Mouse (Mus musculus): ENCODE results near the gene Irf4. TPM values are rescaled to one million over a fixed set of nuclear protein-coding genes. Genes with fewer than 3 reads are reported as not detected.
A peak's percentile ranks its signal among the peaks of the same experiment; 100 is the strongest.

The Irf4 gene
- 1 to 10 TPM in 1 of 4 experiments, under 1 TPM in 3; 0.17 to 2.5 (median 0.77) TPM for total RNA-seq (2022)

DNA sequence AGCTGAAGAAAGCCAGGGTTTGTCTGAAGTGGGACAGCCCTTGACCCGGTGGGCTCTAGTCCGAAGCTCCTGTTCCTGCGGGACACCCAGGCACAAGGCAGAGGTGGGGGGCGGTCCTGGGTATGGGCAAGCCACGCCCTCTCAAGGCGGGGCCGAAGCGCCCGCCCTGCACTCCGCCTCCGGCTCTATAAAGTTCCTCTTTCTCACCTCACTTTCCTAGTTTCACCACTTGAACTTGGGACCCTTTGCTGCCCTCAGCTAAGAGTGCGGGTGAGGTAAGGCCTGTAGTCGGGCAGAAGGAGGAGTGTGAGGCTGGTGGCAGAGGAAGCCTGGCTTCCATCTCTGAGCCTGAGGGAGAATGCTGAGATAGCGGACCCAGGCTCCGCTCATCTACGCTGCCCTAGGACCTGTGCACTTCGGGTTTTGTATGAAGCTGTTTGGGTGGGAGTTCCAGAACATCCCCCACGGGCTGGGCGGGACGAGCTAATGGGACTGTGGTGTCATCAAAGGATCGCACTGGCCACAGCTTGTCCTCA lies at the start of gene Irf4:
Gene Irf4 (plus strand): TSS at position 206 of the 536 bp plus-strand sequence.
- DNase-seq (ENCODE audit: low spot score in 2 of 2), result peak; percentile 52 to 54

DNA sequence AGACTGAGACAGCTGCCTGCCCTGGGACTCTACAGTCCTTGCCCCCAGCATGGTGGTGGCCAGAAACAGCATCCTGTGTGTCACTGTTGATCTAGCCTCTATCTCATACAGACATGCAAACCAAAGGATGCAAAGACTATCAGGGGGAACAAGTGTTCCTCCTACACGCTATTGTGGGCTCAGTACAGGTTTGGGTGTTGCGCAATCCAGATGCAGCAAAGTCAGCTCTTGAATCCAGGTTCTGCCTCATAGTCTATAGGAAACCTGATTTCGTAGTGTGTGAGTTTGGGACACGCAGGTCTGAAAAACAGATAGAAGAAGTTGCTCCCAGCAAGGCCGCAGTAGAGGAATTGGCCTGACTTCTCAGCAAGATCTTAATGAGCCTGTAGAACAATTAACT lies 46.3 kb upstream of the Irf4 start:
- no peak for DNase-seq (ENCODE audit: low spot score in 2 of 2)

DNA sequence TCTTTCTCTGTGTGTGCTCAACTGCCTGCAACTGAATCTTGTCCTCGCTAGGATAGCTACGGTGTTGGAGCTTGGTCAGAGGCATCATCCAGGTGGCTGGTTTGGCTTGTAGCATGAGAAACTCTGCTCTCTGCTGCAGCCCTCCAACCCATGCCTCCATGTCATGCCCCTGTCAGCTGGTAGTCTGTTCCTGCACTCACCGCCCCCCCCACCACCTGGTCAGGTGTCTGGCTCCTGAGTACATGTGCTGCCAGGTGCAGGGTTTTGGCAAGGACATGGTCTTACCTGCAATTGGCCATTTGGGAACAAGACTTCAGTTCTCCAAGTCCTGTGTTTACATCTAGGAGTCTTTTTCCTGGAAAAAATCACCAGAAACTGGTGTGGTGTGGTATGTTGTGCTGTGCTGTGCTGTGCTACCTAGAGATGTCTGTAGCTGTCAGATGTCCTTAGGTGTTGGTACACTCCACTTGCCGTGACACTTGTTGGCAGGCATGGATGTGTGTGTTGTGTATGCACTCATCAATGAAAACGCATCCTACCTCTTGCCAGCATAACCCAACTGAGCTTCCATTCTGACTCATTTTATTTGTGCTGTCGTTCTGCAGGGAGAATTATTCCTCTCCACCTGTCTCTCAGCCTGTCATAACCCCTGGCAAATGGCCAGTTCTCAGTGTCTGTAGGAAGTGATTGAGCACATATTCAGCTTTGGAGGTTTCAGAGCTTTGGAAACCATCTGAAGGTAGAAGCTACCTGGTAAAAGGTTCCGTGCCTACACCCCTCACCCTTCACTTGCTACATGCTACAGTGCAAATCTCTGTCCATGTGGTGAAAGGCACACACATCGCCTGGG lies 44.6 kb upstream of the Irf4 start:
- no peak for DNase-seq (ENCODE audit: low spot score in 2 of 2)

DNA sequence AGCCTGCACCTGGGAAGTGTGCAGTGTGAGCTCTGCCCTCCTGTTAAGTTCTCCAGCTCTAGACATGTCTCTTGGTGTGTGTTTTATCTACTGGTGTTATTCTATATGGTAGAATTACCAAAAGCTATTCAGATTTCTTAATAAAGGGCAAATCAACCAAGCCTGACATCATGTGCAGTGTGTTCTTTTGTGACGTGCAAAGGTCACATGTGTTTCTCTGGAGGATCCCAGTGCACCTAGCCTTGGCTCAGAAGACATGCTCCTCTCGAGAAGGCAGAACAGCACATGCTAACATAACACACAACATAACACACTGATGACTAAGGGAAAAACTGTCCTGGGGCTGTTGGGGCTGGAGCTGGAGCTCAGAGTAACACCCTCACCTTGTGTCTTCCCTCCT lies 38.0 kb upstream of the Irf4 start:
- DNase-seq (ENCODE audit: low spot score in 2 of 2), result no peak

DNA sequence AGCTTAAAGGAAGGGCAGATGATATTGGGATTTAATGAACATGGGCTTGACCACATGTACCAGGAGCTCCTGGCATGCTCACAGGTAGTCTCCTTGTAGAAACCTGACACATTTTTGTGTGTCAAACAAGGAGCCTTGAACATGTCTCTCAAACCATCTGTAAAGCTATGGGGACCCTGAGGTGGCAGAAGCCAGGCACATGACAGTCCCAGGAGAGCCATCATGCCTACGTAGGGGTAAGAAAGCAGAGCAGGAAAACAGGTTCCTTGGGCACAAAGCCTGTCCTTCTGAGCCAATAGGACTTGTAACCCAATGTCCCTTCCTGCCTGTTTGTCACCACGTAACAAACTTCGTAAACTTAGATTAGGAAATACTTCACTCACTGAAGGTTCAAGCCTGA lies 37.3 kb upstream of the Irf4 start:
- DNase-seq (ENCODE audit: low spot score in 2 of 2), result no peak

DNA sequence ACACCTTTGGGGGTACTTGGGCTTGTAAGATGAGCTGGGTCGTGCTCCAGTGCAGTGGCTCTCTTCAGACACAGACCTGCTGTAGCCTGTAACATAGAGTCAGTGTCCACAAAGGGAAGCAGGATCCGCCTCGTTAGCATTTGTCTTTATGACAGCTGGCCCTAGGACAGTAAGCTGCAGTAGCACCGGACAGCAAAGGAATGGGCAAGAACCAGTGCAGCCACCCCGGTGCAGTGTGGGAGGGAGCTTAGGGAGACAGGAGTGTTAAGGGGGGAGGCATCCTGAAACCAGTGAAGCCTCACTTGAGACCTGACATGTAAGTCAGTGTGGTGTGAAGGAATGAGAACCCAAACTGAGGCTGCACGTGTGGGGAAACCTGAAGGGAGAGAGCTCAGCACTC lies 36.7 kb upstream of the Irf4 start:
- DNase-seq (ENCODE audit: low spot score in 2 of 2), result no peak

DNA sequence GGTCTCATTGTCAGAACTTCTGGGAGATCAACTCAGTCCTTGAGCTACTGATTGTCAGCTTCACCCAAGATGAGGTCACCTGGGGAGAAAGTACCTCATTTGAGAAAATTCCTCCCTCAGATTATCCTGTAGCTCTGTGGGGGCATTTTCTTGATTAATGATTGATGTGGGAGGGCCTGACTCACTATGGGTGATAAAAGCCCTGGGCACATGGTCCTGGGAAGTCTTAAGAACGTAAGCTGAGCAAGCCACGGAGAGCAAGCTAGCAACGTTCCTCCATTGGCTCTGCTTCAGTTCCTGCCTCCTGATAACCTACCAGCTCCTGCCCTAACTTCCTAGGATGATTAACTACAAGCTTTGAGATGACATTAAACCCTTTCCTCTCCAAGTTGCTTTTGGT lies 35.4 kb upstream of the Irf4 start:
- DNase-seq (ENCODE audit: low spot score in 2 of 2), result no peak

DNA sequence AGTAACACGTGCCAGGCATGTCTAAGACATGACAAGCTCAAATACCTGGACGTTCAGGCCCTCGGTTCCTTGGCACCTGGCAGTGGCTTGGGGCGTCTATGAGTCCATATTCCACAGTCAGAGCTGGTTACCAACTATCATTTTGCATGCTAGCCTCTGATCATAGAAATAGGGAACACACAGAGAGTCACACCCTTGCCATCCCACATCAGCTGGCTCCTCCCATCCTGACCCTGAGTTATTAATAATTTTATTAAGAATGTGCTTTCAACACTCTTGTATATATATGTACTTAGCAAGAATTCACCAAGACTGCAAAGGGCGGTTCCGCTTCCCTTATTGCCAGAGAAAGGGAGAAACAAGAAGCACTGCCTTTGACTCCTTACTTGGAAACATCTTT lies 34.5 kb upstream of the Irf4 start:
- no peak for DNase-seq (ENCODE audit: low spot score in 2 of 2)

DNA sequence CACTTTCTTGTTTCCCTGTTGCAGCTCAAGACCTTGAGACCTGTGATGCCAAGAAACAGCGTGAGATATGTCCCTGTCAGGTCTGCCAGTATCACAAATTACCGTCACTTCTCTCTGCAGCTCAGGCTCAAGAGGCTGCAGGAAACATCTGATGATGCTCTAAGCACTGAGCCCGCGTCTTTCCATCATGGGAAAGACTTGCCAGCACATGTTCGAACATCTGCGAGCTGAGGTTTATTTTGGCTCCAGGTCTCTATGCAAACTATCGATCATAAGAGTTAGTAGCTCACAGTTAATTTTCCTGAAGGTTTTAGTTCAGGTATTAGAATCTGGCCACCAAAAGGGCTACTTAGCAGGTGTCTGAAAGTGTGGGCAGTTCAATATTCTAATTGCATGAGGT lies 34.0 kb upstream of the Irf4 start:
- no peak for DNase-seq (ENCODE audit: low spot score in 2 of 2)

DNA sequence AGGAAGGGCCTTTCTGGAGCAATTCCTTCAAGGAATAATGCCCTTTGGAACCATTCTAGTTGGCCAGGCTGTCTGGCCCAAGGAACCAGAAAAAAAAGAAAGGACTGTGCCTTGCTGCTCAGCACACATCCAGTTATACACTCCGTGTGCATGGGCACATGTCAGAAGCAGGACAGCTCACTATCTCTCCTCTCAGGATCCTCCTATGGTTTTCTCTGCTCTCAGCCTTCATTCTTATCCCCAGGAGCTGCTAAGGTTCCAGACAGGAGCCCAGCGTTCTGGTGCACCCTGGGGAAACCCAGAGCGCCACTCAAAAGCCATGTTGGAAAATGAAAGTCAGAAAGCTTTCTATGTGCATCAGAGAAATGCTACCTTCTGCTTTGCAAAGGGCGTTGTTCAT lies 33.5 kb upstream of the Irf4 start:
- DNase-seq (ENCODE audit: low spot score in 2 of 2), result no peak

DNA sequence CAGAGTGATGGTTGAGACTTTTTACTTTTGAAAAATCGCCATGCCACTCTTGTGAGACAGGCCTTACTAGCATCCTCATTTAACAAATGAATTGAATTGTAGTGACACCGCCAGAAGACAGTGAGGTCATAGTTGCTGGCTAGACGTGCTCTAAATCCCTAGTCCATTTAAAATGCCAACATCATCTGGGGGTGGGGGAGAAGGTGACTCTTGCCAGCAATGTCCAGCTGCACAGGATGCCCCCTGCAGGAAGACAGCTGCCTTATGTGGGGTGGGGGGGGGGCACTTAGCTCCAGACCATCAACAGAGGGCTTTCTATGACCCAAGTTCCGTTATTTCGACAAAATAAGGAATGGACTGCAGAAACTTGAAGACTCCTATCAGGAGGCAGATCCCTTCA lies 32.4 kb upstream of the Irf4 start:
- DNase-seq (ENCODE audit: low spot score in 2 of 2), result no peak

DNA sequence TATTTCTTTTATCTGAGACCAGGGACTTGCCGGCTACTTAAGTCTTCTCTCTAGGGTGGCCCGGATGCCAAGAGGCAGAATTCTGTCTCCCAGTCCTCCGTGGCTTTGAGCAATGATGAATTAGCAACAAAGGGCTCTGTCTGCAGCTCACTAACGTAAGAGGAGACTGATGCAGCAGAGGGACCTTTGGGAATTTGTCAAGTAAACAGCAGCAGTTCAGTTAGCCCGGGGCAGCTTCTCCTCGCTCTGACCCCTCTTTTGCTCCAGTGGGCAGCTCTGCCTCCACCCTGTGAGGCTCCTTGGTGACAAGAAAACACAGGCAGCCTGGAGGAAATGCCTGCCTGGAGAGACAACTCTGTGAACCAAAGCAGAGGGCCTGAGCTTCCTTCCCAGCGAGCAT lies 26.4 kb upstream of the Irf4 start:
- no peak for DNase-seq (ENCODE audit: low spot score in 2 of 2)

DNA sequence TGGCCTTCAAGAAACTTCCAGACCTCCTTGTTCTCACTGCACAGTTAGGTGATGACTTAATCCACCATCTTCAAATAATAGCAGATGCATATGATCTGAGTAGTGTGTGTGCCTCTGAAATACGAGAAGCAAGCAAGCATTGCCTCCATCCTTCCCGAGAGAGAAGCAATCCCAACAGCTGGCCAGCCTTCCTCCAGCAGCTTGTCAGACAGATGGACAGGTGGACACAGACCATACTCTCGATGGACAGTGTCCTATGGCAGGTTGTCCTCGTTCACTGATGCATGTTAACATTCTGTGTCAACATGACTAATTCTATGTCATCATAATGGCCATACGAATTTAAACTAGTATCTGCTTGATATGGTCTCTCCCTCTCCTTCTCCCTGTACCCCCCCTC lies 25.8 kb upstream of the Irf4 start:
- DNase-seq (ENCODE audit: low spot score in 2 of 2), result no peak

DNA sequence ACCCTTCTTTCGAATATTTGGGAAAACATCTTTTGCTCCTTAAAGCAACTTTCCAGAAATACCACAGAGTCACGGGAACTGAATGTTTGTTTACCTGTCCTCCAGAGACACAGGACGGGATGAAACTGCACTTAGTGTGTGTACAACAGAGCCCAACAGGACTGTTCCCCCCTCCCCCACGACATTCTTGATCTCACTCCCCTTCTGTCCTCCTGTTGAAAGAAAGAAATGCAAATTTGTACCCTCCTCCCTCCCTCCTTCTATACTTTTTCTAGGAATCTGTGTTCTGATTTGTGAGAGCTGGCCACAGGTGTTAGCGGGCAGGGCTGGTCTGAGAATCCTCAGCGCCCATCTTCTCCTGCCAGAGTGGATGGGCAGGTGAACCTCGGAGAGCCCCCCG lies 25.2 kb upstream of the Irf4 start:
- DNase-seq (ENCODE audit: low spot score in 2 of 2), result no peak

DNA sequence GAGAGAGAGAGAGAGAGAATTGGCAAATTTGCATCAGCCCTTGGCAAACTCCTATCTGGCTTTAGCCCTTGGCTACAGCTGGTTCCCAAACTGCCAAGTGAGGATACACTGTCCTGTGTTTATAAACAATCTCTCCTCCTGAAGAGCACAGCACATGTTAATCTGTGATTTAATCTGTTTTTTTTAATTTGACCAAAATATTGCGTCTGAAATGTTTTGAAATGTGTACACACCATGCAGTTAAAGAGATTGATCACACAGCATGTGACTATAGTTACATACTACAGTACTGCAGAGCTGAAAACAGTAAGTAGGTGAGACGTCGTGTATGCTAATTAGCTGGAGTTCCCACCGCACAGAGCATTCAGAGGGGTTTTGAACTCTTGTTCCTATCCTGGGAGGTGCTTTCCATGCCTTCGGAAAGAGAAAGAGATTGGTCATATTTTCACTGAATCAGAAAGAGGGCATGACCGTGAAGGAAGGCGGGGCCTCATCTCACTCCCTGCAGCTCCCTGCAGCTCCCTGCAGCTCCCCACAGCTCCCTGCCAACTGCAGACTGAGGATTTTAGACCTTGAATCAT lies 24.2 kb upstream of the Irf4 start:
- DNase-seq (ENCODE audit: low spot score in 2 of 2), result no peak

DNA sequence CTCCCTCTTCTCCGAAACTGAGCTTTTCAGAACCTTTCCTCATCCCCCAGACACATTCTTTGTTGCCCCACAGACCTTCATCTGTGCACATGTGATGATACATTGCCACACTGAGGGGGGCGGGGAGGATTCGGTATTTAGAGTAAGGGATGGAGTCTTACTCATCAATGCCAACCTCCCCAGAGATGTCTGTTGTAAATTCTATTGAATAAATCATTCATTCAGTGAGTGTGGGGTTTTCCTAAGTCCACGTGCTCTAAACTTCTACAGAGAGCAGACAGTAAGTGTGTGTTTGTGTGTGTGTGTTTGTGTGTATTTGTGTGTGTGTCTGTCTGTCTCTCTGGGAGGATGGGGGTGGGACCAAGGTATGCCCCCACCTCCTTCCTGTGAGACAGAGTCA lies 22.1 kb upstream of the Irf4 start:
- DNase-seq (ENCODE audit: low spot score in 2 of 2), result no peak

DNA sequence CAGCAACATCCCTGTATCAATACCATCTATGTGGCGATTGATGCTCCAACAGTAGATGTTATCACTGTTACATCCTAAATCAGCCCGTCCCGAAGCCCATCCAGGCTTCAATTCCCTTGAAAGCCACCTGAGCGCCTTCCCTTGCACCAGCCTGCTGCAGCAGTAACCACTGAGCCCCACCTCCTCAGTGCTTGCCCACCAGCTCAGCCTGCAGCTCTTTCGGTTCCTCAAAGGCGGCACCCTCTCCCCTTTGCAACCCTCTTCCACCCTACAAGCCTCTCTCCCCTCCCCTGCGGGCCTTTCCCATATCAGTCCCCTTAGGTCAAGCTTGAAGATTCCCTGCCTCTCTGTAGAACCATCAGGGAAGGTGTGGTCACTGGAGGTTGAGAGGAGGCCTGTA lies 20.9 kb upstream of the Irf4 start:
- DNase-seq (ENCODE audit: low spot score in 2 of 2), result no peak

DNA sequence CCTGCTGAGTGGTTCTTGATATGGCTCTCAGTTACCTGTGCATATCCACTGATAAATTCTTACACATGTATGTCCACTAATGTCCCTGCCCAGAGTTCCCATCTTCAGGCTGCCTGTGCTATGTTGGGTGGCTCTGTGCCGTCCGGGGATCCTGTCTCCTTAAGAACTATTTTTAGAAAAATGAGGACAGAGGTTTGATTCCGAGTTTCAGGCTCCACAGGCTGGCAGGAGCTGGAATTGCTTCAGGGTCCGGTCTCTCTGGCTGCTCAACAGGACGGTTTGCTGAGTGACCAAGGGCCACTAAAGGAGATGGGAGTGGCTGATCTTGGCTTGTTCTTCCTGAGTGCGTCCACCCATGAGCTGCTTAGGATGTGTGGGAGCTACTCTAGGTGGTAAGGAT lies 19.8 kb upstream of the Irf4 start:
- peak; percentile 23 to 45 for DNase-seq (ENCODE audit: low spot score in 2 of 2)

DNA sequence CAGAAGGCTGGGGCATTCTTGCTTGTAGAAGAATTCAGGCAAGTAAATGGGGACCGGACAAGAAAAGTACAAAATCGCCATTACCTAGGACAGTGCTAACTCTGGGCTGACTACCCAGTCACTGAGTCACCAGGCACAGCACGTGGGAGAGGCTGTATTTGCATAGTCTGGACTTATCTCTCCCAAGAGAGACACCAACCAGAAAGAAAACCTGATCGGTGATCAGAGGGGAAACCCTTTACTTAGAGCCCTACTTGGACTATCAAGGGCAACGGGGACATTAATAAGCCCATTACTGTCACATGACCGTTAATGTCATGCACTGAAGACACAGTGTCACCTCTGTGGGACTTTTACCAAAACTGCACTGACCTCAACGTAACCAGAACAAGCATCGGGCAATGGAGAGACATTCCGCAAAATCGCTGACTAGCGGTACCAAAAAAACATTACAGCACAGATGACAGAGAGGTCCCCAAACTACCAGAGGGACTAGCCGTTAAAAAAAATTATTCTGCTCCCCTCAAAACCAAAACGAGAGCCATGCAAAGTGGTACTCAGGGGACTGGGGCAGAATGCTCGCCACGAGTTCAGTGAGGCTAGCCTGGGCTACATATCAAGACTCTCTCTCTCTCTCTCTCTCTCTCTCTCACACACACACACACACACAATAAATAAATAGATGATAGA lies 18.8 kb upstream of the Irf4 start:
- DNase-seq (ENCODE audit: low spot score in 2 of 2), result no peak

DNA sequence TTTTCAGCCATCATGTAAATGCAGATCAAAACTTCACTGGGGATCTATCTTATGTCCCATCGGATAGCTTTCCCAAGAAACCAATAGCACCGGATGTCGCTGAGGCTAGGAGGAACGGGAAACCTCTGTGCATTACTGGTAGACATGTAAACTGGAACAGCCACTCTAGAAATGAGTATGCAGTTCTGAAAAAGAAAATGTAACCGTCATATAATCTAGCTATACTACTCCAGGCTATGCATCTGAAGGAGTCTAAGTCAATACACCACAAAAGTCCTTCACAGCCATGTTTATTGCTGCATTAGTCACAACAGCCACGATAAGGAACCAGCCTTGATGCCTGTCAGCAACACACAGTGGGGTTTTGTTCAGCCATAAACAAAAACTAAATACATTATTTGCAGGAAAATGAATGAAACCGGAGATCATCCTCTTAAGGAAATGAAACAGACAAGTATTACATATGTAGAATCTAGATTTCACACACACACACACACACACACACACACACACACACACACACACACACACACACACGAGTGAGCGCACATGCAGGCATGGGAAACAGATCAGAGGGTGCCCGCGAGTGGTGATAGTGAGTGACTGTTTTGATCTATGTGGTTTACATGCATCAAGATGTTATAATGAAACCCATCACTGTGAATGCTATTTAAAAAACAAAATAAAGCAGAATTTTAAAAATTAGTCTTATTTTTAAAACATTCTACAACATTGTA lies 16.1 kb upstream of the Irf4 start:
- no peak for DNase-seq (ENCODE audit: low spot score in 2 of 2)

DNA sequence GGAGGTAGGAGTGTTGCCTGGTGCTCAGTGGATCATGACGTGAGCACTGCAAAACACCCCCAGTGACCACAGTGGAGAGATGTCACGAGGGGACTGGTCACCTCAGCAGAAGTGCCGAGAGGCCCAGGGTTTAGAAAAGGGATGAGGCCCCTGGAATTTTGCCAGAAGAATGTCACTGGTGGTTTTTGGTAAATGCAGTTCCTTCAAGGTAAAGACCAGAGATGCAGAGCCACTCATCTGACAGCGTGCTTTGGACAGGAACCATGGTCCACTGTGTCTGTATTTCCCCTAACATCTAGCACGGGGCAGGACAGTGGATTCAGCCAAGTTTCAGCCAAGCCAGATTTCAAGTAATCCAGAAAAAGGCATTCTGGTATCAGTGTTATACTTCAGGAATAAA lies 12.3 kb upstream of the Irf4 start:
- DNase-seq (ENCODE audit: low spot score in 2 of 2), result no peak

DNA sequence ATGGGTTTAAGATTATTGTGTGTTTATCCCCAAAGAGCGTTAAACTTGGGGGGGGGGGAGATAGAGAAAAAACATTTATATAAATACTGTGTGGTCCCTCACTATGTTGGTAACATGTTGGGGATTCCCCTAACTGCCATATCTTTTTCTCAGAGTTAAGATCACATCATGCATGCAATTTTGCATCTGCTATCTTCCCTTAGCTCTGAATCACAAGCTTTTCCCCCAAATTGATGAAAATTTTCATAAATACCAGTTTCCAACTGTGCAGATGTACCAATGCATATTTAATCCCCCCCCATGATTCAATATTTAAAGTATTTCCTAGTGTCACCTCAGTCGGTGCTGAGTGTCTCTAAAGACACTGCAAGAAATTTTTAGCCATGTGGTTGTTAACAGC lies 11.8 kb upstream of the Irf4 start:
- no peak for DNase-seq (ENCODE audit: low spot score in 2 of 2)
